Mouse (Mus musculus) embryonic fibroblast, embryonic 13.5 days (primary cell): ENCODE measurements around the gene Gjb6. TPM values are rescaled to one million over a fixed set of nuclear protein-coding genes. Genes with fewer than 3 reads are reported as not detected.

Experiments
- H3K27ac ChIP-seq: 2 replicates; pipeline ENCODE4 v1.5.1; 2012; ENCODE audit warnings: low read length, control low read depth, inconsistent platforms; ENCODE audit not compliant: insufficient read depth
- H3K4me1 ChIP-seq: 2 replicates; pipeline ENCODE4 v1.6.1; 2011; ENCODE audit warnings: low read length; ENCODE audit not compliant: control insufficient read depth, insufficient read depth
- H3K4me3 ChIP-seq: 2 replicates; pipeline ENCODE4 v1.5.1; 2011; ENCODE audit warnings: mild to moderate bottlenecking, control low read depth, low read length; ENCODE audit not compliant: insufficient read depth
- CTCF ChIP-seq: IDR thresholded peaks from 2 replicates; pipeline ENCODE4 v1.5.1; 2011; ENCODE audit warnings: mild to moderate bottlenecking, control low read depth, low read length, moderate library complexity, borderline replicate concordance; ENCODE audit not compliant: insufficient read depth
- POLR2A ChIP-seq: IDR thresholded peaks from 2 replicates; pipeline ENCODE4 v1.6.1; 2011; ENCODE audit warnings: low read depth, mild to moderate bottlenecking, control low read depth, low read length, moderate library complexity
- polyA plus RNA-seq: library from polyadenylated mRNA; stranded (reverse); fragments of >200 nt; gene quantifications from 2 replicates; pipeline ENCODE4 v1.2.4, GENCODE M21; 2011; ENCODE audit warnings: low read depth; ENCODE audit not compliant: missing spikeins, insufficient read length

Gjb6 gene
- polyA plus RNA-seq, 1 experiment, result 0.35 TPM

DNA sequence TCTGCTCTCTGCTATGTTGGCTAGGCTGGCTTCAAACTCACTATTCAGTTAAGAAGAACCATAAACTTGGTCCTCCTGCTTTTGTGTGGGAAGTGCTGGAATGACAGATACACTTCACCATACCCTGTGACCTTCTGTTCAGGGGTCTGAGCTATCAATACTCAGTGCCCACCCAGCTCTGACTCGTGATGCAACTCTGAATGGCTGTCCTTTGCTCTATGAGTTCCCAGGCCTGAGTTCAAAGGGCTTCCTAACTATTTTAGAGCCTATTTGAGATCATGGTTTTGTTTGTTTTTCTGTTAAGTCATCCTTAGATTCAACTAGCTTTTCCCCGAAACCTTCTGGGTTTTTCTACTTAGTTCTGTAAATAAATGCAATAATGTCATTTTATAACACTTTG is 43.4 kb downstream of the Gjb6 start:
- no peak for TF ChIP-seq CTCF
- no peak for TF ChIP-seq POLR2A
- no peak overlapping the region for H3K4me3 ChIP-seq
- H3K27ac ChIP-seq, result no peak overlapping the region
- peaks cover 6% of the 10 kb centered on the region; the same call in 1 of the 2 replicates for H3K4me1 ChIP-seq

DNA sequence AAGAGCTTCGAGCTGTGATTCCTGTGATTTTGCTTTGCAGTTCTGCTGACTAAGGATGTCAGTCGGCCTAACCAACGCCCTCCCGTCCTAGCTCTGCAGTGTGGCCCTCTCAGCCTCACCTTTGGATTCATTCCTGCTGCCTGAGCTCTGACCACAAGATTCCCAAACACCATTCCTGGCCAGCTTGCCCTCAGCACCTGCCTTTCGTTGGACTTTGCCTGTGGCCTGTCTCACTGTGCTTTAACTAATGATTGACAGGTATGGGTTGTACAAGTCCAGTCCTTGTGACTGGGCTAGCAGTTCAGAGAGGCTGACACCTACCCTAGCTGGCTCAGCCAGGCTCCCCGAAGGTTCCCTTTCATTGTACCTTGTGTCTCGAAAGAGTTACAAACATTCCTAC is 44.3 kb downstream of the Gjb6 start:
- Histone ChIP-seq H3K4me1 (peaks cover 10% of the 10 kb centered on the region; the same call in 1 of the 2 replicates), H3K27ac (no peak overlapping the region), H3K4me3 (no peak overlapping the region)
- TF ChIP-seq CTCF (no peak), POLR2A (no peak)

DNA sequence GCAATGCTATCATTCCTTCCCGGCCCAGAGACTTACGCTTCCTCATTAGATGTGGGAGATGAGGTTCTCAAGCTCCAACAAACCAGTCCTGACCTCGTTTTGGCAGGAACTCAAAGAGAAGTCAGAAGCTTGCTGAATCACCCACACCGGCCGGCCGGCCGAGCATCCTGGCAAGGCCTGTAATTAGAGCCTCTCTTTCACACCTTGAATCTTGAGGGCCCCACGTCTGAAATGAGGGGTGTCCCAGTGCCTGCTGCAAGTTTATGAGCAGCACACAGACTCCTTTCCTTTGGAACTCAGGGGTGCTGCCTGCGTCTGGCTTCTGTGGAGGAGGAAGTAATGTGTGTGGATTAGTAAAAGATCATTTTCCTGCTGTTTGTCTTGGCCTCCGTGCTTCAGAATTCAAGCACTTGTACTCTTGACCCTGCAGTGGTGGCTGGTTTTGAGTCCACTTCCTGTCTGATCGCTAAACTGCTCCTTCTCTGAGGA is 49.2 kb downstream of the Gjb6 start:
- no peak overlapping the region for H3K27ac ChIP-seq
- peaks cover 14% of the 10 kb centered on the region for H3K4me1 ChIP-seq
- TF ChIP-seq POLR2A, result no peak
- TF ChIP-seq CTCF, result no peak
- H3K4me3 ChIP-seq, result no peak overlapping the region

DNA sequence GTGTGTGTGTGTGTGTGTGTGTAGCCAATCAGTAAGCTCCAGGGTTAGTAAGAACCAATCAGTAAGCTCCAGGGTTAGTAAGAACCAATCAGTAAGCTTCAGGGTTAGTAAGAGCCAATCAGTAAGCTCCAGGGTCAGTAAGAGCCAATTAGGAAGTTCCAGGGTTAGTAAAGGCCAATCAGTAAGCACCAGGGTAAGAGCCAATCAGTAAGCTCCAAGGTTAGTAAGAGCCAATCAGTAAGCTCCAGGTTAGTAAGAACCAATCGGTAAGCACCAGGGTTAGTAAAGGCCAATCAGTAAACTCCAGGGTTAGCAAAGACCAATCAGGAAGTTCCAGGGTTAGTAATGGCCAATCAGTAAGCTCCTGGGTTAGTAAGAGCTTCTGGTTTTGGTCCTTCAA is 50.5 kb downstream of the Gjb6 start:
- H3K4me3 ChIP-seq, result no peak overlapping the region
- H3K4me1 ChIP-seq, result peaks cover 14% of the 10 kb centered on the region
- H3K27ac ChIP-seq, result no peak overlapping the region
- no peak for TF ChIP-seq CTCF
- no peak for TF ChIP-seq POLR2A

DNA sequence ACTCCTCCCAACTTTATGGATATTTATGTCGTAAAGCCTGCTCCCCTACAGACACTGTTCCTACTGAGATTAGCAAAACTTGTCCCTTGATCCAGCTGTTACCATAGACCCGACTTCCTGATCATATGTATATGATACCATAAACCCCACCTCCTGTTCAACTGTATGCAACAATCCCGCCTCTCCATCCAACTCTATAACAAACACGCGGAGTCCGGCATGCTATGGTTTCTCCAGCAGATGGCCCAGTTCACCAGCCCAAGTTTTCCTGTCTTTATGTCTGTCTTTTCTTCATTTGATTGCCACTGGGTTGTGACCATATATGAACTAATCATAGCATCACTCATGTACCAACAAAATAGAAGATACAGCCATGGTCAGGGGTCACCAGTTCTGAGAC is 57.9 kb downstream of the Gjb6 start:
- TF ChIP-seq POLR2A (no peak), CTCF (no peak)
- no peak overlapping the region for H3K27ac ChIP-seq
- no peak overlapping the region for H3K4me3 ChIP-seq
- H3K4me1 ChIP-seq, result no peaks in the 10 kb centered on the region

Other genes starting within 250 kb of the Gjb6 start
- gene Zmym2, start 247.0 kb downstream of the Gjb6 start, polyA plus RNA-seq, result 103 and 104 TPM in 2 replicates
- gene Gja3, start 75.5 kb downstream of the Gjb6 start, polyA plus RNA-seq, result 0.37 and 0.47 TPM in 2 replicates
- gene Gjb2, start 28.9 kb downstream of the Gjb6 start, polyA plus RNA-seq, result 78.3 and 91.7 TPM in 2 replicates
- gene Gm4491, start 17.7 kb downstream of the Gjb6 start, polyA plus RNA-seq, result not detected in 2 replicates